Mouse (Mus musculus) spleen, adult 12 weeks (tissue): ENCODE data around the gene Fam160b1.

Experiments
- DNase-seq: peaks from one replicate; pipeline ENCODE4 v3.0.0; 2022; ENCODE audit warnings: low spot score

Fam160b1 gene

DNA sequence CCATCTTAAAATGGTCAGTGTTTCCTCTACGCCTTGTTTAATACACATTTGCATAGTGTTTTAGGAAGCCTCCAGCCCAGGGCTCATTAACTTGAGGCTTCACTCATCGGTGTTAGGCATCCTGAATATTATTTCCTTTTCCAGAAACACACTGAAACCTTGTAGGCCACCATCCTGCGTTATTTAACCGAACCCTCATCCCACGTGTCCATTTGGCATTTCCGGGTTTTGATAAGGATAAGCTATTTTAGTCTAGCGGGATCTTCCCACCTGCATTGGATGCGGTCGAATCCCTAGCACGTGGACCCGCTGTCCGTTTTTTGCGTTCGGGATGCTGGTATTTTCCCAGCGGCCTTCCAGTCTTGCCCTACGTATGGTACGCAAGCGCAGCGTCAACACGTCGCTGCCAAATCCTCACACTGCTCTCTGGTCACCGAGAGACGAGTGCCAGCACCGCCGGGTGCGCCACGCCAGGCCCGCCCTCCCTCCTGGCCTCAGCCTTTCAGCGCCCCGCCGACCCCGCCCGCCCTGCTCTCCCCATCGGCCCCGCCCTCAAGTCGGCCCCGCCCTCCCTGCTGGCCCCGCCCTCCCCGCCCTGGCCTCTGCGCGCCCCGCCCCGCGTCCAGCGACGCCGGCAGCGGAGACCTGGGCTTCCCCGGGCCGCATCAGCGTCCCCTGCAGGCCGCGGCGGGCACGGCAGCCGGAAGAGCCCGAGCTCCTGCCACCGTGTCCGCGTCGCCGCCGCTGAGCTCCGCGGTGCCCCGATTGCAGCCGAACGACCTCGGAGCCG lies at the start of gene Fam160b1:
Gene Fam160b1, plus strand, starts transcription at position 340 of the 790 bp plus-strand sequence.
- peak; percentile 92 for DNase-seq

DNA sequence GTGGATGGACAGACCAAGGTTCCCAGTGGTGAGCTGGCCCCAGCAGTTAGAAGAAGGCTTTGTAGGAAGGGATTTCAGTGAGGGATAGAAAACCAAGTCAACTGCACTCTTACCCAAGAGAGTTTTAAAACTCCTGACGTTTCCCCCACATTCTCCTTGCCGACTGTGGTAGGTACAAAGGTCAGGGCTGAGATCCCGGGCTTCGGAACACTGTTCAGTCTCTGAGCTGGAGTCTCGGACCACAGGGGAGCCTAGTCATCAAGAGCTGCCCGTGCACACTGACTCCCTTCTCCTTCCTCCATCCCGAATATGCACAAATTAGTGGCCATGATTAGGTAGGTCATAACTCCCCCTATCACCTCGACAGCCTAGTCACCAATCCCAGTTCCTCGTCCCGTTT lies 47.3 kb upstream of the Fam160b1 start:
- DNase-seq: no peak

DNA sequence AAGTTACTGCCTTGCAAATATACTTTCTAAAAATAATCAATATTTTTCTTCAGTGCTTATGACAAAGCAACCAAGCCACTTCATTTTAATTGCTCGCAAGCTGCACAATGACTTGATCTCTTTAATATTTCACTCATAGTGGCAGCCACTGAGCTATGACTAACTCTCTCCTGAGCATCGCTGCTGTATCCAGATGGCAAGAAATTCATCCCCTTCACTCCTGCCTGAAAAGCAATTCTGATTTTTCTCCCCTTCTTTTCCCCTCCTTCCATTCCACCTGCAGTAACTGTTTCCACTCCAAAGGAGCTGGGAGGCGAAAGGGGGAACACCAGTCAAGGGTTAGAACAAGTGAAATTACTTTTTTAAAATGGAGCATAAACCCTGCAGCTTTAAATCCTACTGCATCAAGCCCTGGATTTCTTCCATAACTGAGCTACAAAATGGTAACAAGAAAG lies 46.6 kb upstream of the Fam160b1 start:
- DNase-seq: no peak

DNA sequence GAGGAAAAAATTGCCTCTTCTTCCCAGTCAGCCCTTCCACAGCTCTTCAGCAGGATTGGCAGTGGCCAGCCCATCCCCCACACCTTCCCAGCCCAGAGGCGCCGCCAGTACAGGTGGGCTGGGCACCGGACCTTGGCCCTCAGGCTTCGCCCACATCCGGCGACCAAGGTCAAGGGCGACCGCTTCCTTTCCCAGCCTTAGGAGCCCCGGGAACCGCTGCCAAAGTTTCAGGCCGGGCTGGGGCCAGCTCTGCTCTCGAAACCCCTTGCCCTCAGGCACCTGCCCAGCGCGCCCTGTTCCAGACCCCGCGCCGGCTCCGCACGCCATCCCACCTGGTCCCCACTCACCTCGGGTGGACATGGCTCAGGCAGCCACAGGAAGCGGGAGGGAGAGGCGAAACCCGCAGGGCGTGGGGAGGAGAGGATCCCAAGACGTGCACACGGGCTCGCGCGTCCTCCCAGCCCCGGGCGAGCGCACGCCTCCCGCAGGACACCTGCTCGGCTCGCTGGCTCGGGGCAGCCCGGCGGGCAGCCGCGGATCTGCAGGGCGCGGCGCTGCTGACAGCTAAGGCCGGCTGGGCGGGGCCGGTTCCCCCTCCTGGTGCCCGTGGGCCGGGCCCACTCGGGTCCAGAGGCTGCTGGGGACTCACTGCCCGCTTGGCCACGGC lies 46.0 kb upstream of the Fam160b1 start, which contains the start of gene Ablim1:
Gene Ablim1, minus strand, starts transcription at position 574 of the 667 bp plus-strand sequence.
- no peak for DNase-seq

DNA sequence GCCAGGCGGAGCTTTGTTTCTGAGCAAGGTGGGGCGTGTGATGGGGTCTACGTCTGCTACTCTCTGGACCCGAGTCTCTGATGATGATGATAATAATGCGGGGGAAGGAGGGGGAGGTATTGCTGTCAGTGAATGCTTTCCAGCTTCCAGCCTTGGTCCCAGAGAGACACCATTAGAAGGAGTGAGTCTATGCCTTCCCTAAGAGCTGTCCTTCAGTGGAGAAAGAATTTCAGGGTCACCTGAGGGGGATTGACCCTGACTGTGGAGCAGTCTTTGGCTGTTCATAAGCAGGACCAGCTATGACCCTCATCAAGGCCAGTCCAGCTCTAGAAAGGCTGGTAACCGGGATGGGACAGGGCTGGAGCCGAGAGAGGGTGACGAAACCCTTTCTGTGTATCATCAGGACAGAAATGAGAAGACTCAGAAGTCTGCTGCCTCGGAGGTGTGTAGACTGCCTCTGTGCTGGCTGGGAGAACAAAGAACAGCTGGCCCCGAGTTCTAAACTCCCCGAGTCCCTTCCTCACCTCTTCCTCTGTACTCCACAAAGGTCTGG lies 45.4 kb upstream of the Fam160b1 start:
- DNase-seq: no peak

DNA sequence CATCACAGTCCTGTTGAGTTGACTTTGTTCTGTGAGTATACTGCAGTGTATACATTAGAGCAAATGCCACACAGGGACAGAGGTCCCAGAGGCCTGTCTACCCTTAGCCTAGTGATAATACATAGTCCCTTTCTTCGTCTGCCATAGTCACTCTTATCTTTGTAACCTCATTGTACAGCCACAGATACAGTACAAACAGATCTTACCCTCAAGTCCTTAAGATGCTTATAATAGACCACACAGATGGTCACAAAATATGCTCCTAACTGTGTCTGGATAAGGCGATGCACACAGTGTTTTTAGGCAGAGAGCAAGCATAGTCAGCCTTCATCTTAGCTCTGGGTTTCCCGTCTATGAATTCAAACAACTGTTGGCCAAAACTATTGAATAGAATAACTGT lies 43.9 kb upstream of the Fam160b1 start:
- no peak for DNase-seq

DNA sequence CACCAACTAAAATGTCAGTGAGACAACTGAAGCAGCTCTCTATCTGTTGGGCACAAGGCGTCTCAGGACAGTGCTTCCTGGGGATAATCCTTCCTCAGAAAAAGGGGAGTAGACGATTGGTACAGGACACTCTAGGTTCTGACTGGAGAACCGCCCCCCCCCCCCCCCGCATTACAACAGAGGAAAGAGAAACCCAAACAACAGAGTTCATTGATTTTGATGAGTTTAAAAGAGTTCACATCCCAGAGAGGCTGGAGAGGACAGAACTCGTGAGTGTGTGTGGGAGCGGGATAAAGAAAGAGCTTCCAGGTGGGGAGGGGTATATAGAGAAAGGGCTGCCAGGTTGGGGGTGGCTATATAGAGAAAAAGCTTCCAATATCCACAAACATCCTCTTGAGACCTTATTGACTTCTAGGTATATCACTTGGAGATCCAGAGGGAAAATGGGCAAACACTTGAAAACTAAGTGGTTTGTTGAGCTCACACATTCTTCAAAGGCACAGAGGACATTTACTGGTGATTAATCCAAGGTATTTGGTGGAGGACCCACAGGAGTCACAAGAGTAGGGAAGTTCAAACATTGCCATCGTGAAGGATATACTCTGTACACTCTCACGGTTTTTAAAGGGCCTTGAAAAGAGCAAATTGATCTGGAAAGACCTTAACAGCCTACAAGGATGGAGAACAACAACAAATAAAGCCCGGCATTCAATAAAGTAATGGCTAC lies 39.7 kb upstream of the Fam160b1 start:
- no peak for DNase-seq

DNA sequence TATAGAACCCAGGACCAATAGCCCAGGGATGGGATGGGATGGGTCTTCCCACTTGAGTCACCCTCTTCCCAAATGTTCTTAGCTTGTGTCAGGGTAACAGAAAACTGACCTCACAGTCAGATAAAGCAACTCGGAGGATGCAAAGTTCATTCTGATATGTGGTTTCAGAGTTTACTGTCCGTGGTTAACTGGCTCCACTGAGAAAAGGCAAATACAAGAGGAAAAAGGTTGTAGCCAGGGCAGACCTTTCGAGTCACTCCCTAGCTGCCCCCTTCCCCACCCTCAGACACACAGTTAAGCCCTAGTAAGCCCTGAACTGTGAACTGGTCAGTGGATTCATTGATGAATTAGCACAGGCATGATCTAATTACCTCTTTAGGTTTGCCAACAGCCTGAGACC lies 38.6 kb upstream of the Fam160b1 start:
- DNase-seq: no peak

DNA sequence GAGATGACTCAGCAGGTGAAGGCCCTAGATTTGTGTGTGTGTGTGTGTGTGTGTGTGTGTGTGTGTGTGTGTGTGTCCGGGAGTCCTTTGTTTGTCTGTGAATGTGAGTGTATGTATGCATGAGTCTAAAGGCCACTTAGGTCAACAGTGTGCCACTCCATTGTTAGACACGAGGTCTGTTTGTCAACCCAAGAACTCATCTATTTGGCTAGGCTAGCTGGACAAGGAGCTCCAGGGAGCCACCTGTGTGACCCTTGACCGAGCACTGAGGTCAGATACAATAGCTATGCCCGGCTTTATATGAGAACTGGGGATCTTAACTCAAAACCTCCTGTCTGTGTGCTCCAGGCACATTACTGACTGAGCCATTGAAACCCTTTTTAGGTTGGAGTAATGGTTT lies 38.0 kb upstream of the Fam160b1 start:
- no peak for DNase-seq

DNA sequence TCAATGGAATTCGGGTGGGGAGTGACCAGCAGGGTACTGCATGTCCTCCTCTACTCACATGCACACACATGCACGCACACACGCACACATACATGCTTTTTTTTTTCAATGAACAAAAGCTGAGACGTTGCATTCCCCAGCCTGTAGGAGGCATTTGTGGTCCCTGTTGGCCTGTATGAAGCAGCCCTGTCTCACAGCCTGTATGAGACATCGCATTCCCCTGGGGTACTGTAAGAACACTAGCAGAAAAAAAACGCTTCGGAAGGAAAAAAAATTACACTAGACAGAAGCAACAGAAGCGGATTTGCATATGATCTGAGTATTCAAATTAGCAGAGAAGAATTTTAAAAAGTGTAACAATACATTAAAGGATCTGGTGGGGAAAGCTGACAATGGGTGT lies 37.4 kb upstream of the Fam160b1 start:
- DNase-seq: no peak

DNA sequence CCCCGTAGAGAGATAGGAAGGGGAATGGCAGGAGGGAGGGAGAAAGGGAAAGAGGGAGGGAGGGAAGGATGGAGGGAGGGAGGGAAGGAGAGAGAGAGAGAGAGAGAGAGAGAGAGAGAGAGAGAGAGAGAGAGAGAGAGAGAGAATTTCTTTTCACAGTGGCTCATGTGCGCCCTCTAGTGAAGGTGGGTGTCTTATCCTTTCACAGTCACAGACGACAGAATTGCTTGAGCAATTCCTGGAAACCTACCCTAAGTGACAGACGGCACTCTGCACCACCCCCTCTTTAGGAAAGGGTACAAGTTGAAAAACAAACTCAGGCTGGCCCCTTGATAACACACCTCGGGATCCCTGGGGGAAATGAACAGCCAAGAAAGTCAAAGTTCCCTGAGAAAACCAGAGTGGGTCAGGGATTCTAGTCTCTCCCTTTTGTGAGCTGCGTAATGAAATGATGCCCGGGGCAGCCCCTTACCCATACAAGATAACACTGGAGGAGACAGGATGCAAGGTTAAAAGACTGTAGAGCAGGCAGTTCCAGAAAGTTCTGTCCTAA lies 34.7 kb upstream of the Fam160b1 start:
- peak; percentile 16 for DNase-seq

DNA sequence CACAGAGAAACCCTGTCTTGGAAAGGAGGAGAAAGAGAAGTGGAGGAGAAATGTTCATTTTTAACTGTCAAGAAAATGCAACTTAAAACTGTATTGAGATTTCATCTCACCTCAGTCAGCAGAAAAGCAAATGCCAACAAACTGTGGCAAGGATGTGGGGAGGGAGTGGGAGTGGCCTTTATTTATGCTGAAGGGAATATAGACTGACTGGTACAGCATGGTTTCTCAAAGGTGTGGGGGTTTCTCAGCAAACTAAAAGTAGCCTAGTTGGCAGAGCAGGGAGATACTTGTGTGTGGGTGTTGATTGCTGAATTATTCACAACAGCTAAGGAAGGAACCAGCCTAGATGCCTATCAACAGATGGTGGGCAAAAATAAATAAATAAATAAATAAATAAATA lies 32.8 kb upstream of the Fam160b1 start:
- no peak for DNase-seq

DNA sequence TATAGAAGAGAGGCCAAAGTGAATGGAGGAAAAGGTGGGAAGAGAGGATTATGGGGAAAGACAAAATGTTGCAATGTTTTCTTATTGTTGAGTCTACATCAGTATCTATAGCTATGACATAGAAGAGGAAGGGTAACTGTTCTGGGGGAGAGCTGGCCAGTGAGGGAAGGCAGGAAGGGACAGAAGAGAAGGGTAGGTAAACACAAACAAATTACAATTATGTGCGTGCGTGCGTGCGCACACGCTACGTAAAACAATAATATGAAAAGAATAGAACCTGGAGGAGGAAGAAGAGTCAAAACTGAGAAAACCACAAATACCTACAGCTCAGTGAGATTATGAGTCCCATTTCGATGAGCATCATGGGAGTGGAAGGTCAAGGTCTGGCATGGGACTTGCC lies 32.2 kb upstream of the Fam160b1 start:
- DNase-seq: no peak

DNA sequence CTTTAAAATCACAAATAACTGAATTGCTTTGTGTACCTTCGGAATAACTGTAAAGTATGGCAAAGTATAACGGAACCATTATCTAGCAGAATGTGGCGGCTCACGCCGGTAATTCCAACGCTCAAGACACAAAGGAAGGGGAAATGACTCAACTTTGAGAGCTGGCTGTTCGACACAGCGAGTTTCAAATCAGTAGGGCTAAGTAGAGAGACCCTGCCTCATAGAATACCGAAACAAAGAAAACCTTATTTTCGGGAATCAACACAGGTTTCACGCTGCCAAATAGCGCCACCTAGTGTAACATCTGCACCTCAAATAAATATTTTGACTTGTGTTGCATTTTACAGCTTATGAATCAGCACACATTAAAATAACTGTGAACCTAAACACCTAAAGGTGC lies 31.7 kb upstream of the Fam160b1 start:
- DNase-seq: peak; percentile 11

DNA sequence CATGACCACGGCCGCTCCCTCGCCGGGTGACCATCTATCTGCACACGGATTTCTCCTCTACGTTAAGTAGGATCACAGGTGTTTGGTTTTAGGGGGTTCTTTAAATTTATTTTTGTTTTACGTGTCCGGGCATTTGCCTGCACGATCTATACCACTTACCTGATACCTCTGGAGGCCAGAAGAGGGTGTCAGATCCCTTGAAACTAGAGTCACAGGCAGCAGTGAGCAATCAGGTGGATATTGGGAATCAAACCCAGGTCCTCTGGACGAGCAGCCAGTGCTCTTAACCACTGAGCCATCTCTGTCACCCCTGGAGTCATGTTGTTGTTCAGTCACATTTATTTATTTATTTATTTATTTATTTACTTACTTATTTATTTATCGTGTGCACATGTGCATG lies 30.2 kb upstream of the Fam160b1 start:
- no peak for DNase-seq

DNA sequence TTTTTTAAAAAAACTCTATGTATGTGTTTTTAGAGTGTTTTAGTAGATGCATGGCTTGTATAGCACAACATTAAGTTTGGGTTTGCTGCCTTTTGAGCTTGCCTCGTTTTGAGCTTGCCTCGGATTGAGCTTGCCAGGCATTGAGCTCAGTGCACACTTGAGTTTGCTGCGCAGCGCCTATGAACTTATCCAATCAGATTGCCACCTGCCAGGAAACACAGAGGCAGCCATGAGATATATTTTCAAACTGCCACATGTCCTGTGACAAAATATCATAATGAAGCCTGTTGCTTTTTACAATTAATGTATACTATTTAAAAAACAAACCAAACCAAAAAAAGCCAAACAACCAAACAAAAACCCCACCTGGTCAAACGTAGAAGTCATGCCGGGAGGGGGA lies 29.2 kb upstream of the Fam160b1 start:
- no peak for DNase-seq

DNA sequence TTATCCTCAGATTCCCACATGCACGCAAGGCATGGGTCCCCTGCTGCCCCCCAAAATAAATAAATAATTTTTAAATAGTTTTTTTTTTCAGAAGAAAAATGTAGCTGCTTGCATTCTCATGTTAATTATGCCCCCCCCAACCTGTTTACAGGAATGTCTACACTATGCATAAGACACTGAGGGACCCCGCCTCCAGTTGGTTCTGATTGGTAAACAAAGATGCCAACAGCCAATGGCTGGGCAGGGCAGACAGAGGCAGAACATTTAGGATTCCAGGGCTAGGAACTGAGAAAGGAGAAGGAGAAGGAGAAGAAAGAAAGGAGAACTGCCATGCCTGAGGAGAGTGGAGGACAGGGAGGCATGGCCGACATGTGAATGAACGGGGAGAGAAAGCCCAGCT lies 27.1 kb upstream of the Fam160b1 start:
- no peak for DNase-seq

DNA sequence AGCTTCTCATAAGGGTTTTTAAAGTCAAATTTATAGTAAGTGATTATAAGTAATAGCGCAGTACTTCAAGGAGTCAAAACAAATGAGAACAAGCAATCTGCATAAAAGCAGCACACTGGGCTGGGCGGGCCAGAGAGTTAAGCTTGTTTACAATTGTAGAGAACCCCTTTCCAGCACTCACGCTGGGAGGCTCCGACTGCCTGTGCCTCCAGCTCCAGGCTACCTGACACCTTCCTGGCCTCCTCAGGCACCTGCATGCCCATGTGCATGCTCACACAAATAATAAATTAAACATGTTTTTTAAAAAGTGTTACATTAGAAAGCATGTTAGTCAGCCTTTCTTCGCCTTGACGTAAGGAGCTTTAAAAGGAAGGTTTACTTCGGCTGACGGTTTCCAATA lies 25.3 kb upstream of the Fam160b1 start:
- no peak for DNase-seq

DNA sequence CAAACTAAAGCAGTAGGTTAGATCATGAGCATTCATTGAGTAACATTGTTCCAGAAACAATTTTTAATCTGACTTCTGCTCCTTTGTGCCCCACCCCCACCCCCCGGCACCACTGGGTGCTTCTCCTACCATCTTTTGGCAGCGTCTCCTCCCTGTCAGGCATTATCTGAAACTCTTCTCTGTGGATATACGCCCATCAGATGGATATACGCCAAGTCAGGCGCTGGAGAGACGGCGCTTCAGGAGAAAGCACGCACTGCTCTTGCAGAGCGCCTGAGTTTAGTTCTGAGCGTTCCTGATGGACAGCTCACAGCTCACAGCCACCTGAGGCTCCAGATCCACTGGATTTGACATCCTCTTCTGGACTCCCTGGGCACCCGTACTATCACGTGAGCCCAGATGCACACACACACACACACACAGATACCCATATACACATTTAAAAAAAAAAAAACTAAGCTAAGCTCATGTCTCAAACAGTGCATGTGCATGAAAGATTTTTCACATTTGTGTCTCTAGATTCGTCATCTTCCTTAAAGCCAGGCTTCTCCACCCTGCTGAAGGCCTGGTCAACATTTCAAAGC lies 21.1 kb upstream of the Fam160b1 start:
- no peak for DNase-seq

DNA sequence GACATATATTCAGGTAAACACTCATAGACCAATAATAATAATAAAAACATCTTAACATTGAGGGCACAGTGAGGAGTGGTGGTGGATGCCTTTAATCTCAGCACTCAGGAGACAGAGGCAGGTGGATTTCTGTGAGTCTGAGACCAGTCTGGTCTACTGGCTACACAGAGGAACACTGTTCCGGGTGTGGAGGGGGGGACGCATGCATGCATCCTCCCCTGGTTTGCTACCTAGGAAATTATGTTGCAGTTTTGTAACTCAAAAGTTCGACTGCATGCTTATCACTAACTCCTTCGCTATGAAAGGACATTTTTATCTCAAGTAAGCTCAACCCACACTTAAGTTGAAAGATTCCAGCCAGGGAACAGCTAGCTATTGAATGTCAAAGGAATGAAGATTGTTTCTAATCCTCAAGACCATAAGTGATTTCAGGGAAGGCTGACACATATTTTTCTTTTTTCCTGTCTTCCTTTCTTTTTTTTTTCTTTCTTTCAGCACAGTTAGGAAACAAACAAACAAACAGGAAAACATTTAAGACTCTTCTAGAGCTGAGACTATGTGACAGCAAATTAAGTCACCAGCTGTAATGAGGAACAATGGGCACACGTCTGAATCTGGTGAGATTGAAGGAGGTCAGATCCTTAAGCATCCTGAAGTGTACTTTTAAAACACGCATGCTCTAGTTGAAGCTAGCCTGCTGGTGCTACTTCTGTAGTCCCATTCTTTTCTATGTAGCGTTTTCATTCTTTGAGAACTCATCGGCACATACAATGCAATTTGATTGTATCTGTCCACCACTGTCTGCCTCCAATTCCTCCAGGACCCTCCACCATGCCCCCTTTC lies 19.4 kb upstream of the Fam160b1 start:
- no peak for DNase-seq

DNA sequence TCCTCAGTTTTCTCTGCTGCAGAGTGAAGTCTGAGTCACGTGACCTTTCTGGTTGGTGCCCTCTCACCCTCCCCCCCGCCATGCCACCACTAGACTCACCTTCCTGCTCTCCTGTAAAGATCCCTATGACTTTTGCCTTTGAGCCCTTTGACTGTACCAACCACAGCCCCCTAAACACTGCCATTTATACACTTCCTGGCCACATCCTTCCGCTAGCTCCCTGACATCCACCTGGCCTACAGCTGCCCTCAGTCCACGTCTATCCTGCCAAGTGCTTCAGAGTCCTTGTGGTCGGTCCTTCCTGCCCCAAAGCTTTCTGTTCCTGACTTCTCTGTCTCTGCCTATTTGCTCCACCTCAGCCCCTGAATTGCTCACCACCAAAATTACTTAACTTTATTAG lies 16.6 kb upstream of the Fam160b1 start:
- DNase-seq: no peak
